ENCODE assay signal across 23 mouse cellular contexts in genomic region chr7:71043789-71044188, GRCm38 (mm10).
DNase-seq lines count a peak whose midpoint lies in the region; ATAC-seq and TF ChIP-seq lines count a peak whose summit lies in the region.
"Had no signal": no experiment of that assay in that cellular context is flagged by ENCODE, and none has a peak within 500 bp of the region (broad histone marks: within the 10 kb centered on the region; RNA-seq: fewer than 3 reads in every experiment).

No protein-coding gene starts in this region.

- TF ChIP-seq EP300 in stomach, postnatal 0 days (optimal IDR thresholded peaks at IDR 0.05): no peak

- intact Hi-C loops in left cerebral cortex, postnatal 4 days (cut with DNase I): no loop called here

- no peak for TF ChIP-seq CTCF in brain, embryonic 14.5 days (IDR thresholded peaks at IDR 0.05; ENCODE audit: borderline replicate concordance, extremely low read depth, insufficient read depth, insufficient read length)
- peak; percentile 27 for TF ChIP-seq CTCF in stomach, postnatal 0 days (IDR thresholded peaks at IDR 0.05; ENCODE audit: low read depth)

- no peak for TF ChIP-seq POLR2A in brain, embryonic 14.5 days (IDR thresholded peaks at IDR 0.05; ENCODE audit: borderline replicate concordance, extremely low read depth, insufficient read depth, insufficient read length, poor library complexity, severe bottlenecking)

- no peak overlapping the region for H3K9ac ChIP-seq in kidney, embryonic 15.5 days
- no peak overlapping the region for H3K9ac ChIP-seq in kidney, embryonic 14.5 days (ENCODE audit: low read depth, low read length)
- no peak overlapping the region for H3K9ac ChIP-seq in stomach, embryonic 14.5 days (replicated peaks; ENCODE audit: low read depth, low read length)
- no peak overlapping the region for H3K9ac ChIP-seq in stomach, postnatal 0 days (ENCODE audit: low read length)
- H3K9ac ChIP-seq: embryonic facial prominence, embryonic 12.5 days; forebrain, embryonic 13.5 days; forebrain, embryonic 15.5 days; forebrain, postnatal 0 days had no signal

- peaks cover 5% of the 10 kb centered on the region; the same call in 1 of the 2 replicates for H3K4me1 ChIP-seq in kidney, embryonic 15.5 days
- H3K4me1 ChIP-seq in kidney, embryonic 14.5 days (ENCODE audit: control insufficient read depth, insufficient read depth, low read length): no peaks in the 10 kb centered on the region
- peaks cover 14% of the 10 kb centered on the region for H3K4me1 ChIP-seq in stomach, embryonic 14.5 days (ENCODE audit: control insufficient read depth, insufficient read depth, low read length)
- H3K4me1 ChIP-seq in stomach, postnatal 0 days (replicated peaks; ENCODE audit: control insufficient read depth, insufficient read depth): no peaks in the 10 kb centered on the region
- H3K4me1 ChIP-seq: embryonic facial prominence, embryonic 12.5 days had no signal

- no peaks in the 10 kb centered on the region for H3K9me3 ChIP-seq in kidney, embryonic 15.5 days (replicated peaks)
- H3K9me3 ChIP-seq in kidney, embryonic 14.5 days (ENCODE audit: control insufficient read depth, low read length): no peaks in the 10 kb centered on the region
- H3K9me3 ChIP-seq in stomach, embryonic 14.5 days (ENCODE audit: control insufficient read depth, low read depth, low read length): no peaks in the 10 kb centered on the region
- no peaks in the 10 kb centered on the region for H3K9me3 ChIP-seq in stomach, postnatal 0 days (ENCODE audit: control insufficient read depth, low read length)
- H3K9me3 ChIP-seq: embryonic facial prominence, embryonic 10.5 days; embryonic facial prominence, embryonic 12.5 days; forebrain, embryonic 13.5 days; forebrain, embryonic 15.5 days had no signal

- no peak overlapping the region for H3K4me2 ChIP-seq in kidney, embryonic 15.5 days
- H3K4me2 ChIP-seq in kidney, embryonic 14.5 days (replicated peaks; ENCODE audit: low read depth, low read length): no peak overlapping the region
- no peak overlapping the region for H3K4me2 ChIP-seq in stomach, embryonic 14.5 days (replicated peaks; ENCODE audit: low read depth, low read length)
- no peak overlapping the region for H3K4me2 ChIP-seq in stomach, postnatal 0 days (replicated peaks; ENCODE audit: low read depth)
- H3K4me2 ChIP-seq: embryonic facial prominence, embryonic 12.5 days; forebrain, embryonic 13.5 days; forebrain, embryonic 15.5 days had no signal

- no peak overlapping the region for H3K4me3 ChIP-seq in kidney, embryonic 15.5 days (replicated peaks)
- no peak overlapping the region for H3K4me3 ChIP-seq in kidney, embryonic 14.5 days (ENCODE audit: low read length)
- H3K4me3 ChIP-seq in stomach, embryonic 14.5 days (ENCODE audit: low read depth, low read length): no peak overlapping the region
- no peak overlapping the region for H3K4me3 ChIP-seq in stomach, postnatal 0 days (ENCODE audit: low read depth, low read length)
- H3K4me3 ChIP-seq: embryonic facial prominence, embryonic 10.5 days; embryonic facial prominence, embryonic 12.5 days; forebrain, embryonic 13.5 days; forebrain, embryonic 15.5 days had no signal

- H3K27me3 ChIP-seq in kidney, embryonic 15.5 days: no peaks in the 10 kb centered on the region
- H3K27me3 ChIP-seq in kidney, embryonic 14.5 days (ENCODE audit: control insufficient read depth, insufficient read depth, low read length): no peaks in the 10 kb centered on the region
- H3K27me3 ChIP-seq in stomach, embryonic 14.5 days (ENCODE audit: control insufficient read depth, insufficient read depth, low read length): no peaks in the 10 kb centered on the region
- H3K27me3 ChIP-seq in stomach, postnatal 0 days (ENCODE audit: control insufficient read depth, insufficient read depth, low read length): no peaks in the 10 kb centered on the region
- H3K27me3 ChIP-seq: CH12.LX; embryonic facial prominence, embryonic 12.5 days; forebrain, embryonic 13.5 days; forebrain, embryonic 15.5 days had no signal

- WGBS in kidney, embryonic 15.5 days: 76% methylated on average over 5 of the region's 5 CpGs
- 72% methylated on average over 5 of the region's 5 CpGs for WGBS in kidney, embryonic 14.5 days
- WGBS in stomach, embryonic 14.5 days: 33% methylated on average over 5 of the region's 5 CpGs
- 58% methylated on average over 5 of the region's 5 CpGs for WGBS in stomach, postnatal 0 days

- no peak for ATAC-seq in kidney, embryonic 15.5 days (replicated peaks; ENCODE audit: low FRiP score)
- ATAC-seq in kidney, embryonic 14.5 days (ENCODE audit: low FRiP score, low TSS enrichment): no peak
- peak; percentile 80; the same call in 1 of the 2 replicates for ATAC-seq in stomach, embryonic 14.5 days (ENCODE audit: insufficient number of reproducible peaks, insufficient read depth, low FRiP score, low read depth)
- no peak for ATAC-seq in stomach, postnatal 0 days (ENCODE audit: low FRiP score, low TSS enrichment)
- ATAC-seq: activated CD4-positive, CD25-positive, alpha-beta regulatory T cell, adult 4 months; CD4-positive, CD25-positive, alpha-beta regulatory T cell, adult 4 months; forebrain, embryonic 13.5 days; forebrain, embryonic 15.5 days; forebrain, postnatal 0 days; Patski had no signal

- H3K36me3 ChIP-seq in kidney, embryonic 15.5 days: no peaks in the 10 kb centered on the region
- no peaks in the 10 kb centered on the region for H3K36me3 ChIP-seq in kidney, embryonic 14.5 days (ENCODE audit: control insufficient read depth, insufficient read depth, low read length)
- no peaks in the 10 kb centered on the region for H3K36me3 ChIP-seq in stomach, embryonic 14.5 days (ENCODE audit: control insufficient read depth, insufficient read depth, low read length)
- H3K36me3 ChIP-seq in stomach, postnatal 0 days (ENCODE audit: control insufficient read depth, insufficient read depth, low read length): no peaks in the 10 kb centered on the region
- H3K36me3 ChIP-seq: embryonic facial prominence, embryonic 10.5 days; embryonic facial prominence, embryonic 12.5 days; forebrain, embryonic 15.5 days; G1E had no signal

- 0 out of 2 replicates have a peak overlapping the region, but pooled peaks have one; percentile 6 for H3K27ac ChIP-seq in kidney, embryonic 15.5 days
- H3K27ac ChIP-seq in kidney, embryonic 14.5 days (ENCODE audit: low read depth, low read length): no peak overlapping the region; the same call in 1 of the 2 replicates
- peak overlapping the region; percentile 34; the same call in 1 of the 2 replicates for H3K27ac ChIP-seq in stomach, embryonic 14.5 days (ENCODE audit: low read length)
- no peak overlapping the region for H3K27ac ChIP-seq in stomach, postnatal 0 days (replicated peaks)
- H3K27ac ChIP-seq: embryonic facial prominence, embryonic 10.5 days; embryonic facial prominence, embryonic 12.5 days; forebrain, embryonic 13.5 days; forebrain, embryonic 15.5 days had no signal

- DNase-seq in brain, embryonic 14.5 days (ENCODE audit: low read depth): peak; percentile 33
- no peak for DNase-seq in stomach, postnatal 0 days (ENCODE audit: low spot score)
- DNase-seq in spleen, postnatal 4 days (ENCODE audit: low spot score in 2 of 2): no peak
- no peak for DNase-seq in left cerebral cortex, postnatal 4 days
- DNase-seq: adrenal gland, adult 8-10 months; adrenal gland, postnatal 14 days; B cell, adult 2 months; cerebellum, adult 11-12 months; cerebellum, adult 2 months; cerebellum, adult 9-10 months; forebrain, postnatal 0 days had no signal

Comparison
In these comparisons a context has a peak if more than half of its experiments do, and no peak if none do; other contexts are left out.
1. H3K27ac ChIP-seq: peak in kidney, embryonic 15.5 days (single experiment) and stomach, embryonic 14.5 days (single experiment); none in kidney, embryonic 14.5 days (single experiment) and stomach, postnatal 0 days (single experiment).